Mouse (Mus musculus): ENCODE measurements around the gene Dner. TPM values are rescaled to one million over a fixed set of nuclear protein-coding genes. Genes with fewer than 3 reads are reported as not detected.

Dner gene
- polyA plus RNA-seq, 1 experiment: 0.20 TPM

DNA sequence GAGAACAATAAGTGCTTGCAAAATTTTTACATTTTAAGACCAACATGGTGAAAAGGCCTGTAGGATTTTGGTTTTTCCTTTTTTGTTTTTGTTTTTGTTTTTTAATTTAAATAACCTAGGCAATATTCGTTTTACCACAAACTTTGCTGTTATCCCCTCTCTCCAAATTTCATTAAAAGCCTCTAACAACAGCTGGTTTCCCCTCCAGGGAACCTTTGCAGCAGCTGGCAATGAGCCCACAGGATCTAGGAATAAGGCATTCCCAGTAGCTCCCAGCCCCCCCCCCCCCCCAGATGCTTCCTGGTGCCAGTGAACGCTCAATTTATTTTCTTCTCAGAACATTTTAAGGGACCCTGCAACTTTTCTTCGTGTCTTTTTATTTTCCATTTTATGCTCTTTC, 370.7 kb downstream of the Dner start:
- no peak overlapping the region for H3K27ac ChIP-seq (ENCODE audit: insufficient read depth, low read depth, low read length)
- H3K4me3 ChIP-seq (ENCODE audit: insufficient read depth, low read length): no peak overlapping the region
- H3K4me1 ChIP-seq (ENCODE audit: control insufficient read depth, insufficient read depth, low read length): peaks cover 35% of the 10 kb centered on the region
- TF ChIP-seq CTCF (IDR thresholded peaks at IDR 0.05; ENCODE audit: low read depth, low read length): no peak
- TF ChIP-seq POLR2A (IDR thresholded peaks at IDR 0.05; ENCODE audit: borderline replicate concordance, low read depth, low read length): no peak

DNA sequence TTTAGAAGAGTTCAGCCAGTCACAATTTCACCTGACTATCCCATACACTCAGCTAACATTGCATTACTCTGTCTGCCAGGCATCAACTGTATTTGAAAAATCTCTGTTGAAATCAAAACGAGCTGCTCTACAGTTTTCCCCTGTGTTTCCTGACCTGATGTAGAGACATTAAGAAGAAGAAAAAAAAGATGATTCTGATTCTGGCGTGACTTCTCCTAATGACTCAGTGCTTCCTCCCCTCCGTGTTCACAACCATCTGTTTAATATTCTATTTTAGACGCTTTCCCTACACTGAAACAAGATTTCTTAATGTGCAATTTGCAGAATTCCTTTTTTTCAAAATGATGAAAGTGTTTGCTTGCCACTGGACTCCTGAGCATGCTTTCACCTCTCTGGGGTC, 374.7 kb downstream of the Dner start:
- peak overlapping the region; percentile 99 for H3K27ac ChIP-seq (ENCODE audit: insufficient read depth, low read depth, low read length)
- no peak overlapping the region for H3K4me3 ChIP-seq (ENCODE audit: insufficient read depth, low read length)

More for the DNA sequence above, 374.7 kb downstream of the Dner start:
- TF ChIP-seq POLR2A (IDR thresholded peaks at IDR 0.05; ENCODE audit: borderline replicate concordance, low read depth, low read length): no peak
- TF ChIP-seq CTCF (IDR thresholded peaks at IDR 0.05; ENCODE audit: low read depth, low read length): no peak
- peaks cover 62% of the 10 kb centered on the region for H3K4me1 ChIP-seq (ENCODE audit: control insufficient read depth, insufficient read depth, low read length)

Other genes starting within 250 kb of the Dner start
- 3.4 and 4.2 TPM in 2 replicates for gene Fbxo36, start 143.6 kb upstream of the Dner start, polyA plus RNA-seq (2012; ENCODE audit: insufficient read depth, insufficient read length, missing spikeins)
- 159 TPM in 2 replicates for gene Trip12, start 144.3 kb upstream of the Dner start, polyA plus RNA-seq (2012; ENCODE audit: insufficient read depth, insufficient read length, missing spikeins)
- gene Slc16a14, start 238.9 kb upstream of the Dner start, polyA plus RNA-seq (2012; ENCODE audit: insufficient read depth, insufficient read length, missing spikeins): not detected in 2 replicates

Data from bone marrow macrophage, adult 2 months (primary cell).